Mouse (Mus musculus) liver, postnatal 0 days (tissue): ENCODE data around the gene Slc7a7. TPM values are rescaled to one million over a fixed set of nuclear protein-coding genes. Genes with fewer than 3 reads are reported as not detected.
"Not testable (repeated sequence)": the region's sequence is repeated elsewhere in the genome, so short reads cannot be mapped to it uniquely, and the experiment has no call there.

Experiments
- ATAC-seq: fragments of 200-750 bp; cut with Nextera tagmentation; 2 replicates; pipeline ENCODE4 v1.8.0; 2017; ENCODE audit warnings: mild to moderate bottlenecking, moderate library complexity
- DNase-seq: peaks from one replicate; pipeline ENCODE4 v3.0.0-alpha.2; 2016
- H3K27ac ChIP-seq: fragments of 300-500 bp; sonication (generic); 2 replicates; pipeline ENCODE4 v1.5.1; 2014; ENCODE audit warnings: antibody characterized with exemption, moderate library complexity, mild to moderate bottlenecking, low read depth
- H3K27me3 ChIP-seq: fragments of 300-500 bp; sonication (generic); 2 replicates; pipeline ENCODE4 v1.6.1; 2014; ENCODE audit warnings: low read length, control low read depth, mixed read lengths; ENCODE audit not compliant: insufficient read depth
- H3K36me3 ChIP-seq: fragments of 300-500 bp; sonication (generic); replicated peaks from 2 replicates; pipeline ENCODE4 v1.6.1; 2014; ENCODE audit warnings: mild to moderate bottlenecking, control low read depth, low read length, moderate library complexity, mixed read lengths; ENCODE audit not compliant: insufficient read depth
- H3K4me1 ChIP-seq: fragments of 300-500 bp; sonication (generic); 2 replicates; pipeline ENCODE4 v1.6.1; 2014; ENCODE audit warnings: antibody characterized with exemption, mild to moderate bottlenecking, control low read depth; ENCODE audit not compliant: insufficient read depth
- H3K4me2 ChIP-seq: fragments of 300-500 bp; sonication (generic); 2 replicates; pipeline ENCODE4 v1.6.1; 2014; ENCODE audit warnings: low read depth, mild to moderate bottlenecking, low read length, moderate library complexity, mixed read lengths
- H3K4me3 ChIP-seq: fragments of 300-500 bp; sonication (generic); 2 replicates; pipeline ENCODE4 v1.5.1; 2014; ENCODE audit warnings: low read depth, low read length
- H3K9ac ChIP-seq: fragments of 300-500 bp; sonication (generic); replicated peaks from 2 replicates; pipeline ENCODE4 v1.6.1; 2014; ENCODE audit warnings: mild to moderate bottlenecking, moderate library complexity
- H3K9me3 ChIP-seq: fragments of 300-500 bp; sonication (generic); 2 replicates; pipeline ENCODE4 v1.6.1; 2016; ENCODE audit warnings: mild to moderate bottlenecking, control low read depth, low read length, mixed read lengths
- CTCF ChIP-seq: sonication (generic); IDR thresholded peaks from 2 replicates; pipeline ENCODE4 v1.5.1; 2016; ENCODE audit warnings: antibody characterized with exemption, low read depth
- EP300 ChIP-seq: IDR thresholded peaks from 2 replicates; pipeline ENCODE4 v1.6.1; 2016; ENCODE audit warnings: antibody characterized with exemption, low read depth, mild to moderate bottlenecking
- WGBS: fragments of 180-500 bp; shearing (Covaris S2); extraction: QIAGEN DNeasy Blood & Tissue Kit; methylation state at CpG from one replicate; pipeline ENCODE4 v1.1.7; 2014; ENCODE audit not compliant: insufficient replicate concordance; 5-methylcytosine and 5-hydroxymethylcytosine counted together
- polyA plus RNA-seq: library from polyadenylated mRNA; unstranded; fragments of >200 nt; fragmentation: Nextera tagmentation; extraction: Ambion mirVana; gene quantifications from 2 replicates; pipeline ENCODE4 v1.2.1, GENCODE M21; 2015

Gene Slc7a7
- polyA plus RNA-seq, 1 experiment from 2014 or later = 5.1 TPM

DNA sequence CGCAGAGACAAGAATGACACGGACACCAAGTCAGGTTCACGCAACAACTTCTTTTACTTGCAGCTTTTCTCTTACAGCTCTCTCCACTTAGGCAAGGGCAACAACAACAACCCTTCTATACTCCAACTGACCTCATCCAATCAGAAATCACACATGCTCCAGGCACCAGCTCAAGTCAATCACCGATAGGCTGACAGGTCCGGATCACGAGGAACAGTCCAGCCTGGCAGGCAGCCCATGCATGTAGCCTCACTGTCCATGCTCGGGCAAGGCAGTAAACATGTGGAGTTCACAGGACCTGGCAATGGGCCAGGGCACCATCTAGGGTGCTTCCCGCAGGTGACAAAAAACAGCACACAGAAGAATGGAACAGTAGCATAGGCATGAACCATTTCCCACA lies 65.3 kb downstream of the Slc7a7 start:
- no peaks in the 10 kb centered on the region for H3K36me3 ChIP-seq
- no peak overlapping the region for H3K4me2 ChIP-seq
- no peaks in the 10 kb centered on the region for H3K4me1 ChIP-seq
- H3K4me3 ChIP-seq = no peak overlapping the region
- no peak overlapping the region for H3K9ac ChIP-seq
- no peak overlapping the region for H3K27ac ChIP-seq
- TF ChIP-seq CTCF (no peak), EP300 (no peak)
- DNase-seq = peak; percentile 51
- H3K27me3 ChIP-seq = no peaks in the 10 kb centered on the region
- H3K9me3 ChIP-seq = no peaks in the 10 kb centered on the region
- ATAC-seq = peak; percentile 79
- WGBS = 77% methylated on average over 8 of the region's 8 CpGs

DNA sequence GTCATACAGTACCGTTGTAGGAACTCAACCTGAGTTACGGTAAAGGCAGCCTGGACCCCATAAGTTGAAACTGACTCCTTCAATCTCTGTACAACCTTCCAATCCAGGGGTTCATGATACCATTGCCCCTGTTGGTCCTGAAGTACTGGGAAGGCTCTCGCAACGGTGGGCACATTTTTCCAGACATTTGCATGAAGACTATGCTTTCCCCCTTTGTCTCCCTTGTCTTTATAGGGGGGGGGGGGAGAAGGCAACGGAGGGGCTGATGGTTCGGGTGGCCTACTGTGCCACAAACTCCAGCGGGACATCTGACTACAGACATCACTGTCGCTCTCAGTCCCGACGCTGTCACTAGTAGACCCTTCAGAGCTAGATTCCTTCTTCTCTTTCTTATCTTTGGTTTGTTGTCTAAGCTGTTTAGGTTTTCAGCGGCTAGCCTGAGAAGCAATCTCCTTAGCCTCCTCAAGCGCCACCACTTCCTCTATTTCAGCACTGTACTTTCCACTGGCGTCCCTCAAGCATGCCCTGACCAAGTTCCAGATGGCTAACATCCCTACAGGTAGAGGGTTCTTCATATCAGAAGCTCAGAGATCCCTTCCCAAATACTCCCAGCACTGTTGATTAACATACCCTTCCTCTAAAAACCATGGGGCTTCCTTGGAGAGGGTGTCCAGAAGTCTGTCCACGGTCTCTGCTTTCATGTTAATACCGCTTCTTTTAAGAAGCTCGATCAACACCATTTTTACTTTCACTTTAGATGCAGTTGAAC lies 66.6 kb downstream of the Slc7a7 start:
- not testable (repeated sequence) for H3K36me3 ChIP-seq, H3K4me2 ChIP-seq, H3K9ac ChIP-seq, H3K27me3 ChIP-seq, H3K27ac ChIP-seq, H3K4me3 ChIP-seq, H3K4me1 ChIP-seq, DNase-seq, ATAC-seq, H3K9me3 ChIP-seq
- WGBS = 59% methylated on average over 16 of the region's 16 CpGs

DNA sequence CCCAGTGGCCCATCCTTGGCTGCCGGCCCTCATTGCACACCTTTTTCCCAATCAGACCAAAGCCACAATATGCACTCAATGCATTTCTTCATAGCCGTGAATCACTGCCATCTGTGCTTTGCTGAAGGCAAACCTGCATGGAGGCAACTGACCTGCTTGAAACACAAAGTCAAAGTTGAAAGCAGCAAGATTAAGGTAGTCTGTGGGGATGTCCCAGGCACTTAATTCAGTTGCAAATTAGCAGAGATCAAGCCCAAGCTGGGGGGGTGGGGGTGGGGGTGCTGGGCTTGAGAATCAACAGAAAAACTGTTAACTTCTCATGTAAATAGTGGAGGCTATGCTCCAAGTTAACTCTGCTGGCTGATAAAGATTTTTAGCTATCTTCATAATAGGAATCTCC lies 75.8 kb downstream of the Slc7a7 start:
- H3K27ac ChIP-seq, H3K4me2 ChIP-seq, DNase-seq, H3K9ac ChIP-seq, H3K27me3 ChIP-seq, H3K4me1 ChIP-seq, H3K9me3 ChIP-seq, H3K4me3 ChIP-seq, H3K36me3 ChIP-seq, ATAC-seq: not testable (repeated sequence)
- WGBS = 57% methylated on average over 2 of the region's 2 CpGs

DNA sequence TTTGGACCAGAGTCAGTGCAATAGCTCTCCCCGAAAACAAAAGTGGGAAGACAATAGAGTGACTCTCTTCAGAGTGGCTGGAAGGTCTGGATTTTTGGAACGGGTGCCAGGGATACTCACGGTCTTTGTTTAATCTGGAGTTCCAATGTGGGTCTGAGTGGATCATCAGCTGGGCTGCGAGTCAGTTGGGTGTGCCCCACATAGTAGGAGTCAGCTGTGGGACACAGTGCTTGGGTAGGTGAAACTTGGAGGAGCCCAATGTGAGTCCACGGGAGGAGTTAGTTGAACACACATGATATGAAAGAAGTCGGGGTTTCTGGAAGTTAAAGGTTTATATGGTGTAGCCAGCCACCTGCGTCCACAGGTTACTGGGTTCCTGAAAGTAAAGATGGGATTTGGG lies 76.7 kb downstream of the Slc7a7 start:
- H3K4me1 ChIP-seq = no peaks in the 10 kb centered on the region
- ATAC-seq = no peak

DNA sequence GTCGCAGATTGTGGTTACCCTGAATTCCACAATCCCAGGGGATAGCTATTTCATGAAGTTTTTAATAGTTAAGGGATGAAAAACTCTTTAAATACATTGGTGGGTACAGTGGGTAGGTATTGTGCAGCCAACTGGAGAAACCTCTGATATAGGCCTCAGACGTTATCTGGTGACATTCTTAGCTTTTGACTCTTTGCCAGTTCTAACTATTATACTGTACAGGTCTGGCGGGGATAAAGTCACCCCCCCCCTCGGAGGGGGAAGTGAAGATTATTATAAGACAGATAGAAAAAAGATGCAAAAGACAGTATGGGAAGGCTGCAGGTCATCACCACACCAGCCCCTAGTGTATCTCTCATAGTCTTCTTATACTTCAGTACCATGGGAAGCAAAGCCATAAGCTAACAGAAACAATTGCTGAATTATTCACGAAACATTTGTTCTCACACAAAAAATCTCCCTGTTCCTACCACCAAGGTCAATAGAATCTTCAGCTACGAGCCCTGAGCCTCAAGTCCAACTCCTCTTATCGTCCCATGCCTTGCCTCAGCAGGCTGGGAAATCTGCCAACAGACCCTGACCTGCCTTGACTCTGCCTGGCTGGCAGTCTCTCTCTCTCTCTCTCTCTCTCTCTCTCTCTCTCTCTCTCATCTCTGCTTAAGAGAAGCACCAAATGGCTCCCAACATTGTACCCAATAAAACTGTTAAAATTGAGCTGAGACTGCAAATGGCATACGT lies 84.0 kb downstream of the Slc7a7 start:
- TF ChIP-seq CTCF = no peak
- TF ChIP-seq EP300 = no peak; the same call in 1 of the 2 replicates
- Histone ChIP-seq H3K9ac (no peak overlapping the region), H3K36me3 (no peaks in the 10 kb centered on the region), H3K4me2 (no peak overlapping the region), H3K4me1 (no peaks in the 10 kb centered on the region), H3K4me3 (no peak overlapping the region), H3K27ac (no peak overlapping the region), H3K9me3 (no peaks in the 10 kb centered on the region), H3K27me3 (no peaks in the 10 kb centered on the region)
- WGBS = 42% methylated on average over 8 of the region's 8 CpGs
- DNase-seq (peak; percentile 46), ATAC-seq (peak; percentile 87)

More for the DNA sequence above, 76.7 kb downstream of the Slc7a7 start:
- TF ChIP-seq CTCF = no peak
- TF ChIP-seq EP300 = no peak
- Histone ChIP-seq H3K36me3 (no peaks in the 10 kb centered on the region), H3K4me3 (no peak overlapping the region), H3K27me3 (no peaks in the 10 kb centered on the region), H3K9me3 (no peaks in the 10 kb centered on the region), H3K9ac (no peak overlapping the region), H3K4me2 (no peak overlapping the region), H3K27ac (no peak overlapping the region)
- no peak for DNase-seq
- 65% methylated on average over 7 of the region's 7 CpGs for WGBS

DNA sequence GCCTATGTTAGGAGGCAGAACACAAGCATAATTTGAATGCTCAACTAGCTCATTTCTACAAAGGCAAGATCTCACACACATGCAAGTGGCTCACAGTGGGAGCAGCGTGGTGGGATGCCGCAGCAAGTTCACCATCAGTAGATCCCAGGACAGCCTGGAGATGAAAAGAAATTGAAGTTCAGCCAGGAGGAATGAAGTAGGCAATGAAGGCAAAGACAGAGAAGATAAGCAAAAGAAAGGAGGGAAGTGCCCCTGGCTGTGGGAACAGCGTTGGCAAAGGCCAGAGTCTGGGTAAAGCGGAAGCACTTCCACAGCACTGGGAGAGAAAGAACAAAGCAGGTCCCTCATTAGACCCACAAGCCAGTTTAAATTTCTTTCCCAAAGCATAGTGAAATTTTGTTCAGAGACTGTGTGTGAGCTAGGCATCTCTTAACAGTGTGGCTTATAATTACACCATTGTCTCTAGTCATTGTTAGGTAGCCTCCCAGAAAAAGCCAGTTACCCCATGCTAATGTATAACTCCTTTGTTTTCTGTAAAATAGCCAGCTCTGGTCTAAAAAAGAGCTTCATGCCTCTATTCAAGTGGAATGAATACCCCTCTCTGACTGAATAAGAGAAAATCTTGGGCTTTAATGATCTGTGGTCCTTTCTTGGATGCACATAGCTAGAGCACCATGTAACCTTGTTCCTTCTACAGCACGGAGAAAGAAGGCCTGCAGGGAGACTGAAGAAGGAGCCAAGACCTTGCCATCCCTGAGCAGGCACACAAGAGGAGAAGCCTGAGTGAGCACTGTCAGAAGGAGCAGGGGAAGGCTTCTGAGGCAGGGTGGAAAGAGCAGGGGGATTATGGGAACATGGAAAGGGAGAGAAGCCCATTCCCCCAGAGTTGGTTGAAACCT lies 85.2 kb downstream of the Slc7a7 start:
- no peaks in the 10 kb centered on the region for H3K9me3 ChIP-seq
- TF ChIP-seq EP300 (no peak), CTCF (no peak)
- no peak overlapping the region for H3K4me3 ChIP-seq
- ATAC-seq (no peak), DNase-seq (no peak)
- H3K36me3 ChIP-seq = no peaks in the 10 kb centered on the region
- no peaks in the 10 kb centered on the region for H3K4me1 ChIP-seq
- no peaks in the 10 kb centered on the region for H3K27me3 ChIP-seq
- H3K9ac ChIP-seq = no peak overlapping the region
- no peak overlapping the region for H3K4me2 ChIP-seq
- 81% methylated on average over 5 of the region's 5 CpGs for WGBS
- no peak overlapping the region for H3K27ac ChIP-seq
